Mouse (Mus musculus): ENCODE data around the gene Prrx1.

Prrx1 gene

GRCm38 (mm10) chr1:163313101-163313773 is at the start of gene Prrx1:
Prrx1 (minus strand) TSS chr1:163313710.
- no peak for DNase-seq (ENCODE audit: low read depth, low spot score)

- DNase-seq (ENCODE audit: low read depth, low spot score): no peak
These were observed 48.7 kb upstream of the Prrx1 start for GRCm38 (mm10) chr1:163362202-163362601.

- DNase-seq (ENCODE audit: low read depth, low spot score): no peak
These were observed 47.9 kb upstream of the Prrx1 start for GRCm38 (mm10) chr1:163361376-163361775.

- no peak for DNase-seq (ENCODE audit: low read depth, low spot score)
These were observed 47.3 kb upstream of the Prrx1 start for GRCm38 (mm10) chr1:163360796-163361195.

- DNase-seq (ENCODE audit: low read depth, low spot score): no peak
These were observed 46.0 kb upstream of the Prrx1 start for GRCm38 (mm10) chr1:163359521-163359920.

GRCm38 (mm10) chr1:163358165-163358564 is 44.7 kb upstream of the Prrx1 start:
- DNase-seq (ENCODE audit: low read depth, low spot score): no peak

- DNase-seq (ENCODE audit: low read depth, low spot score): no peak
These were observed 44.2 kb upstream of the Prrx1 start for GRCm38 (mm10) chr1:163357733-163358132.

- no peak for DNase-seq (ENCODE audit: low read depth, low spot score)
These were observed 42.7 kb upstream of the Prrx1 start for GRCm38 (mm10) chr1:163356167-163356566.

- DNase-seq (ENCODE audit: low read depth, low spot score): no peak
These were observed 42.2 kb upstream of the Prrx1 start for GRCm38 (mm10) chr1:163355626-163356156.

GRCm38 (mm10) chr1:163350988-163351387 is 37.5 kb upstream of the Prrx1 start:
- no peak for DNase-seq (ENCODE audit: low read depth, low spot score)

GRCm38 (mm10) chr1:163345541-163345940 is 32.0 kb upstream of the Prrx1 start:
- DNase-seq (ENCODE audit: low read depth, low spot score): no peak

- DNase-seq (ENCODE audit: low read depth, low spot score): peak; percentile 10
These were observed 31.4 kb upstream of the Prrx1 start for GRCm38 (mm10) chr1:163344931-163345330.

GRCm38 (mm10) chr1:163339219-163339561 is 25.7 kb upstream of the Prrx1 start:
- no peak for DNase-seq (ENCODE audit: low read depth, low spot score)

GRCm38 (mm10) chr1:163338525-163339218 is 25.2 kb upstream of the Prrx1 start:
- no peak for DNase-seq (ENCODE audit: low read depth, low spot score)

- no peak for DNase-seq (ENCODE audit: low read depth, low spot score)
These were observed 24.3 kb upstream of the Prrx1 start for GRCm38 (mm10) chr1:163337821-163338220.

- no peak for DNase-seq (ENCODE audit: low read depth, low spot score)
These were observed 13.8 kb upstream of the Prrx1 start for GRCm38 (mm10) chr1:163327279-163327678.

GRCm38 (mm10) chr1:163319669-163320571 is 6.4 kb upstream of the Prrx1 start:
- DNase-seq (ENCODE audit: low read depth, low spot score): no peak

- no peak for DNase-seq (ENCODE audit: low read depth, low spot score)
These were observed 3.4 kb upstream of the Prrx1 start for GRCm38 (mm10) chr1:163316920-163317319.

- DNase-seq (ENCODE audit: low read depth, low spot score): no peak
These were observed 1.4 kb upstream of the Prrx1 start for GRCm38 (mm10) chr1:163314829-163315301.

GRCm38 (mm10) chr1:163313921-163314725 is 613 bp upstream of the Prrx1 start:
- no peak for DNase-seq (ENCODE audit: low read depth, low spot score)

All from CD4-positive, CD25-positive, alpha-beta regulatory T cell, adult 2 months (primary cell).